Mouse (Mus musculus): Measurements from ENCODE around the gene Dcaf4. TPM values are rescaled to one million over a fixed set of nuclear protein-coding genes. Genes with fewer than 3 reads are reported as not detected.

The Dcaf4 gene
- polyA plus RNA-seq, 1 experiment from 2014 or later: 51.4 TPM

DNA sequence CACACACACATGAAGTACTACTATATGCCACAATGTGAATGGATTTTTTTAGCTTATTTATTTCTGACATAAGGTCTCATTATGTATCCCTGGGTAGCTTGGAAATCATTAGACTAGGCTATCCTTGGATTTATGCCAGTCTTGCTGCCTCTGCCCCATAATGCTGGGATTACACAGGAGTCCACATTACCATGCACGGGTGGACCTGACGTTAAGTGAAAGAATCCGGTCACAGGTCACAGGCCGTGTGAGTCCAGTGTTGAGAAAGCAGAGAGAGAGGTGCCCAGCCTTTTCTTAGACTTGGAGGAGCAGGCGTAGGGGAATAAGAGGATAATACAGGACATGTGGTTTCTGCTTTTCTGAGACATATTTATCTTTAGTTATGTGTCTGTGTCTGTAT, 21.0 kb upstream of the Dcaf4 start:
- no peak overlapping the region for H3K4me3 ChIP-seq
- H3K36me3 ChIP-seq (replicated peaks): no peaks in the 10 kb centered on the region
- no peak overlapping the region for H3K4me2 ChIP-seq
- ATAC-seq (replicated peaks): no peak
- 0 out of 2 replicates have a peak, but pooled peaks cover 2% of the 10 kb centered on the region for H3K4me1 ChIP-seq
- H3K27ac ChIP-seq: no peak overlapping the region
- no peaks in the 10 kb centered on the region for H3K9me3 ChIP-seq
- H3K9ac ChIP-seq: no peak overlapping the region
- WGBS: 56% methylated on average over 5 of the region's 5 CpGs
- no peaks in the 10 kb centered on the region for H3K27me3 ChIP-seq (replicated peaks)

DNA sequence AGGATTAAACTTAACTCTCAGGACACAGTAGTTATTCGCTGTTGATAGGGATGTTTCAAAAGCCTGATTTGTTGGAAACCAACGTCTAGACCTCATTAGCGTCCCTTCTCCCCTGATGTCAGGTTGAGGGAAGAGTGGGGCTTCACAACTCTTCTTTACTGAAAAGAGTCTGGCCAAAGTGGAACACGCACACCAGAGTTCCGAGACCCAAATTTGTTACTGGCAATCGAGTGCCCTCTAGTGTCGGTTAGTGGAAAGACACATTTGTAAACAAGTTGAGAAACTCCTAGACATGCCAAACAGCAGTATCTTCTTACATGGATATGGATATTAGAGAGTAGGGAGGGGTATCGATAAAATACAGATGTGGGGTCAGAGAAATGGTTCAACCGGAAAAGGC, 18.1 kb upstream of the Dcaf4 start:
- ATAC-seq (replicated peaks): no peak
- no peaks in the 10 kb centered on the region for H3K36me3 ChIP-seq (replicated peaks)
- no peak overlapping the region for H3K4me3 ChIP-seq
- no peak overlapping the region for H3K9ac ChIP-seq
- no peak overlapping the region for H3K27ac ChIP-seq
- H3K4me2 ChIP-seq: no peak overlapping the region
- 8% methylated on average over 9 of the region's 9 CpGs for WGBS
- no peaks in the 10 kb centered on the region for H3K9me3 ChIP-seq
- H3K4me1 ChIP-seq: 0 out of 2 replicates have a peak, but pooled peaks cover 2% of the 10 kb centered on the region
- H3K27me3 ChIP-seq (replicated peaks): no peaks in the 10 kb centered on the region

DNA sequence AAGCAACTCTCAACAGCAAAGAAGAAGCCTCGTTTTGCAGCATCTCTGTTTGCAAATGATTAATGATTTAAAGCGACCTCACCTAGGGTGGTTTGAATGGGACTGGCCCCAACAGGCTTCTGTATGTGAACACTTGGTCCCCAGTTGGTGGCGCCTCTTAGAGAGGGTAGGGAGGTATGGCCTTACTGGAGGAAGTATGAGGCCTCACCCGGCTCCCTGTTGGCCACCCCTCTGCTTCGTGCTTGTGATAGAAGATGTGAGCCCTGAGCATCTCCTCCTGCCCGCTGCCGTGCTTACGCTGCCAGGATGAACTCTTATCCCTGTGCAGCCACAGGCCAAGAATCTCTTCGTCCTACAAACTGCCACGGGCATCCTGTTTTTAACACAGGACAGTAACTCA, 13.7 kb upstream of the Dcaf4 start:
- no peak overlapping the region for H3K4me3 ChIP-seq
- 0 out of 2 replicates have a peak, but pooled peaks cover 2% of the 10 kb centered on the region for H3K4me1 ChIP-seq
- ATAC-seq (replicated peaks): no peak
- H3K4me2 ChIP-seq: no peak overlapping the region
- H3K27ac ChIP-seq: no peak overlapping the region
- no peak overlapping the region for H3K9ac ChIP-seq
- no peaks in the 10 kb centered on the region for H3K27me3 ChIP-seq (replicated peaks)
- H3K9me3 ChIP-seq: no peaks in the 10 kb centered on the region
- 76% methylated on average over 10 of the region's 10 CpGs for WGBS
- no peaks in the 10 kb centered on the region for H3K36me3 ChIP-seq (replicated peaks)

DNA sequence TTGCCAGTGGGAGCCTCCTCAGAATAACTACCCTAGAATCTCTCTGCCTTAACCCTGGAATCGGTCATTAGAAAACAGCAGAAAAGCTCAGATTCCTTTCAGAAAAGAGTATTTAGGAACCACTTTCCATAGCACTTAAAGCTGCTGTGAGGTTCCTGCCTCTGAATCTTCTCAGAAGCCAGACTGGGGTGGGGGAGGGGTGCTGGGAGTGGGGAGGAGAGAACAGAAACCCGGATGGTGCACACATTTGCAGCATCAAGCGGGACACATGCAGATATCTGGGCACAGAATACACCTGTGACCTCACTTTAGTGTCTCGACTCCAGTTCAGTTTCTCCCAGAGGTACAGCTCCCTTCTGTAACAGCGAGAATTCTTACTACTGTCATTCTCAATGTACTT, 9.7 kb upstream of the Dcaf4 start:
- WGBS: 86% methylated on average over 5 of the region's 5 CpGs
- Histone ChIP-seq H3K9ac (no peak overlapping the region), H3K27ac (no peak overlapping the region), H3K9me3 (no peaks in the 10 kb centered on the region), H3K4me1 (peaks cover 4% of the 10 kb centered on the region; the same call in 1 of the 2 replicates), H3K4me2 (no peak overlapping the region), H3K27me3 (replicated peaks) (no peaks in the 10 kb centered on the region), H3K36me3 (replicated peaks) (no peaks in the 10 kb centered on the region), H3K4me3 (no peak overlapping the region)
- ATAC-seq (replicated peaks): no peak

DNA sequence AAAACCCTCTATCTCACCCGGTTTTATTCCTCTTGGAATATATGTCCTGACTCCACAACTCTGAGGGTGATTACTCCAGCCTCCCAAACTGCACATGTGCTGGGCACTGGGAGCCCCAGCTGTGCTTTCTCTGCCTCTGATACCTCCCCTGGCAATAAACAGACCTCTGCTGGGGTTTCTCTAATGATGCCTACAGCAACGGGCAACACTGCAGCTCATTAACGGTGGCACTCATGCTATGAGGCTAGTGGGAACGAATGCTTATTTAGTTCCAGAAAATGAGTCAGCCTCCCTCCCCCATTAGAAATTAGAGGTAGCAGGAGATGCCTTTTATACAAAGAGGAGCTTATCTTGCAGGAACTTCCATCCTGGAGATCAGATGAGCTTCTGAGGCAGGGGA, 7.5 kb upstream of the Dcaf4 start:
- Histone ChIP-seq H3K4me2 (no peak overlapping the region), H3K4me3 (no peak overlapping the region), H3K36me3 (replicated peaks) (no peaks in the 10 kb centered on the region), H3K9ac (no peak overlapping the region), H3K9me3 (no peaks in the 10 kb centered on the region), H3K4me1 (peaks cover 4% of the 10 kb centered on the region; the same call in 1 of the 2 replicates), H3K27ac (no peak overlapping the region), H3K27me3 (replicated peaks) (no peaks in the 10 kb centered on the region)
- no peak for ATAC-seq (replicated peaks)
- 27% methylated on average over 4 of the region's 4 CpGs for WGBS

DNA sequence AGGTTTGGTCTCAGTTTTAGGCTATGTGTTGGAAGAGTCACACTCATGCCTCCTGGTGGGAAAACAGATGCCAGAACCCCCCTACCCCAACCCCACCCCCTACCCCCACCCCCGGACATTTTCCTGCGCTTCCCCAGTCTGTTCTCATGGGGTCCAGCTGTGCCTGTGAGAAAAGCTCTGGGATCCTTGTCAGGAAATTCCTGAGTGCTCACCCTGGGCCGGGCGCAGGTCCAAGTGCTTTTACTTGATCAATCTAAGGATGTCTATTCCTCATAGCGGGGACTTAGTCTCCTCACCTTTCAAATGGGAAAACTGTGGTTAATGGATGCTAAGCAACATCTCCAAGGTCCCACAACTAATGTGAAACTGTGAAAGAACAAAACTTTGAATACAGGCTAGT, 7.1 kb upstream of the Dcaf4 start:
- Histone ChIP-seq H3K9me3 (no peaks in the 10 kb centered on the region), H3K4me2 (no peak overlapping the region), H3K27me3 (replicated peaks) (no peaks in the 10 kb centered on the region), H3K36me3 (replicated peaks) (no peaks in the 10 kb centered on the region), H3K4me3 (no peak overlapping the region), H3K27ac (no peak overlapping the region), H3K4me1 (peaks cover 4% of the 10 kb centered on the region; the same call in 1 of the 2 replicates), H3K9ac (no peak overlapping the region)
- no peak for ATAC-seq (replicated peaks)
- 34% methylated on average over 5 of the region's 5 CpGs for WGBS

DNA sequence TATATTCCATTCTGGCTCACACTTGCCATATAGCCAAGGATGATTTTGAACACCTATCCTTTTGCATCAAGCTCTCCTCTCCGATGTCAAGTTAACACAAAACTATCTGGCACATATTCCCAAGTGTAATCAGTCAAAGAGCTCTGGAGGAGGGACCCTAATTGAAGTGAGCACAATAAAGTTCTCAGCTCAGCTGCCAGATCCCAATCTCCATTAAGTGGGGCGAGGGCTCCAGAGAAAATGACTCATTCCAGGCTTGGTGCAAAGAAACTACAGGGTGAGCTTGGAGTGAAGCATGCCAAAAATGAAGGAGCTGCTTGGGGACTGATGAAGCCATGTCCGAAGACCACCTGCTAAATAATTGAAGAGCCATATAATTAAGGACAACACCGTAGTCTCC, 6.0 kb upstream of the Dcaf4 start:
- Histone ChIP-seq H3K27me3 (replicated peaks) (no peaks in the 10 kb centered on the region), H3K9ac (no peak overlapping the region), H3K4me1 (peaks cover 4% of the 10 kb centered on the region; the same call in 1 of the 2 replicates), H3K36me3 (replicated peaks) (no peaks in the 10 kb centered on the region), H3K4me3 (no peak overlapping the region), H3K27ac (no peak overlapping the region), H3K9me3 (no peaks in the 10 kb centered on the region), H3K4me2 (no peak overlapping the region)
- no peak for ATAC-seq (replicated peaks)
- WGBS: 55% methylated on average over 4 of the region's 4 CpGs

DNA sequence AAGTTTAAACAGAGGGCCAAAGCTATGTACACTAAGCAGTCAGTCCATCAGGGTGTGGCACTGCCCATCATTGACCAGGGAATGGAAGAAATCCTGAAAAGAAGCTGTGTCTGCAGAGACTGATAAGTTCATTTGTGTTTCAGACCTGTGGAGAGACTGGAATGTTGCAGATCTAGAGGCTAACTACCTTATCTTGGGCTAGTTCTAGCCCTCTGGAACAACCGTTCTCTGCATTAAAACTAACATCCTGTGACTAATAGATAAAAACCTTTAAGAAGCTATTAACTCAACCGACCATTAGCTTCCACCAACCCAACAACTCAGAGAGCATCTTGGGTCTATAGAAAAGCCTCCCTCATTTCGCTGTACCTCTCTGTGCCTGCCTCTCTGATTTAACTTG, 2.7 kb upstream of the Dcaf4 start:
- no peak for ATAC-seq (replicated peaks)
- H3K36me3 ChIP-seq (replicated peaks): no peaks in the 10 kb centered on the region
- H3K27me3 ChIP-seq (replicated peaks): no peaks in the 10 kb centered on the region
- H3K9me3 ChIP-seq: no peaks in the 10 kb centered on the region
- peaks cover 17% of the 10 kb centered on the region for H3K4me1 ChIP-seq
- no peak overlapping the region for H3K4me2 ChIP-seq
- WGBS: 94% methylated on average over 3 of the region's 3 CpGs
- no peak overlapping the region for H3K27ac ChIP-seq
- H3K9ac ChIP-seq: no peak overlapping the region
- no peak overlapping the region for H3K4me3 ChIP-seq

DNA sequence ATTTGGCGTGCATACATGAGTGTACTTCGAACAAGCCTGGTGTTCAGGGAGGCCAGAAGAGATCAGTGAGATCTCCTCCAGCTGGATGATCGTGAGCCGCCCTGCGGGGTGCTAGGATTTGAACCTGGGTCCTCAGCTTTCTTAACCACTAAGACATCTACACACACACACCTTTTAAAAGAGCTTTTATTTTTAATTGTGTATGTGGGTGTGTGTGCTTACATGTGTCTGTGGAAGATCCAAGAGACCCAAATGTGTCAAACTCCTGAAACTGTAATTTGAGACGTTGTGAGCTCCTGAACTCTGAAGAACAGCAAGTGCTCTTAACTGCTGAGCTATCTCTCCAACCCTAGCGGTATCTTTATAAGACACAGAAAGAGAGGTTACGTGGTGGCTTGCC, 817 bp downstream of the Dcaf4 start:
- Histone ChIP-seq H3K9ac (peak overlapping the region; percentile 60), H3K4me2 (peak overlapping the region; percentile 78), H3K9me3 (no peaks in the 10 kb centered on the region), H3K27me3 (replicated peaks) (no peaks in the 10 kb centered on the region), H3K36me3 (replicated peaks) (no peaks in the 10 kb centered on the region), H3K4me1 (peaks cover 18% of the 10 kb centered on the region), H3K27ac (no peak overlapping the region; the same call in 1 of the 2 replicates), H3K4me3 (peak overlapping the region; percentile 64)
- no peak for ATAC-seq (replicated peaks)
- 50% methylated on average over 8 of the region's 8 CpGs for WGBS

DNA sequence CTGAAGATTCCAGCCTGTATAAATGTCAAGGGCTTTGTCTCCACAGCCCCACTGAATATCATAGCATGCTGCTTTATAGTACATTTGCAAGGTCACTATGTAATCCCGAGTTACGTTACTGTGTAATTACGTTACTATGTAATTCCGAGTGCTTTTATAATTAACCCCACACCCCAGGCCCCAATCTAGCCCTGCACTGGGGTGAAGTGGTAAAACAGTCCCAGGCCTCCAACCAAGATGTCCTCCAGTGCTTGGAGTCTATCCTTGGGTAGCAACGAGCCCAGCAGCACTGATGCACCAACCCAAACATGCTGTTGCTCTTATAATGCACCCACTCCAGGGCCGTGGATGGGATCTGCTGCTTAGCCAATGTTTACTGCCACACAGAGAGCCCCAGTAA, 2.8 kb downstream of the Dcaf4 start:
- H3K27me3 ChIP-seq (replicated peaks): no peaks in the 10 kb centered on the region
- H3K27ac ChIP-seq: no peak overlapping the region
- no peak overlapping the region for H3K4me2 ChIP-seq
- H3K4me1 ChIP-seq: peaks cover 18% of the 10 kb centered on the region
- no peak overlapping the region for H3K4me3 ChIP-seq
- no peak overlapping the region for H3K9ac ChIP-seq
- 86% methylated on average over 6 of the region's 6 CpGs for WGBS
- H3K36me3 ChIP-seq (replicated peaks): no peaks in the 10 kb centered on the region
- no peaks in the 10 kb centered on the region for H3K9me3 ChIP-seq
- no peak for ATAC-seq (replicated peaks)

DNA sequence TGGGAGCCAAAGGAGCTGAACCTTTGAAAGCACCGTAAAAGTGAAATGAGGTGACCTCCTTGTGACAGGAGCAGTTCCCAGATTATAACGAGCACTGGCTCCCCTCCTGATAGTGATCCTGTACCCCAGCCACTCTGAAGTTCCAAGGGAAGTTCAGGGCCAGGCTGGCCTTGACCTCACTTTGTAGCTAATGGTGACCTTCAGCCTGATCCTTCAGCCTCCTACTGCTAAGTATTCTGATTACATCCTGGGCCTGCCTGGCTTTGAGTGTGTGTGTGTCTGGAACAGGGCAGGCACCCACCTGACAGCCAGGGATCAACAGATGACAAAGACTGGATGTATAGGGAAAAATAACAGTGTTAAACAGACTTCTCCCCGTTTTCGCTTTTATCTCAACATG, 3.6 kb downstream of the Dcaf4 start:
- Histone ChIP-seq H3K4me2 (no peak overlapping the region), H3K27ac (no peak overlapping the region), H3K27me3 (replicated peaks) (no peaks in the 10 kb centered on the region), H3K4me1 (peaks cover 18% of the 10 kb centered on the region), H3K4me3 (no peak overlapping the region), H3K9me3 (no peaks in the 10 kb centered on the region), H3K9ac (no peak overlapping the region), H3K36me3 (replicated peaks) (no peaks in the 10 kb centered on the region)
- ATAC-seq (replicated peaks): no peak
- 81% methylated on average over 4 of the region's 4 CpGs for WGBS

DNA sequence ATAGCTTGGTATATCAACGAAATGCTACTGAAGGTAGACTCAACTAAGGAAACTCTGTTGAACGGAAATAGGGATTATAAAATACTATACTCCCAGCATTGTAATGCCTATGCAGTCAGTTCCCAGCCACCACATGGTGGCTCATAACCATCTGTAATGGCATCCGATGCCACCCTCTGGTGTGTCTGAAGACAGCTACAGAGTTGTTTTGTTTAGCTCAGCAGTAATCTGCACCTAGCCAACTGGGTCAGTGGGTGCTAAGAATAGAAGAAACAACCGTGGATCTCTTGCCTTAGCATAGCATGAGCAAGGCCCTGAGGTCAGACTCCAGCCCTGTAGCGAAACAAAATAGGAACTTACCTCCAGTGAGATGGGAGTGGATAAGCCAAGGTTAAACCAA, 4.1 kb downstream of the Dcaf4 start:
- Histone ChIP-seq H3K27ac (no peak overlapping the region), H3K9me3 (no peaks in the 10 kb centered on the region), H3K4me3 (no peak overlapping the region), H3K4me2 (no peak overlapping the region), H3K4me1 (peaks cover 18% of the 10 kb centered on the region), H3K9ac (no peak overlapping the region), H3K36me3 (replicated peaks) (no peaks in the 10 kb centered on the region), H3K27me3 (replicated peaks) (no peaks in the 10 kb centered on the region)
- 83% methylated on average over 5 of the region's 5 CpGs for WGBS
- ATAC-seq (replicated peaks): no peak

DNA sequence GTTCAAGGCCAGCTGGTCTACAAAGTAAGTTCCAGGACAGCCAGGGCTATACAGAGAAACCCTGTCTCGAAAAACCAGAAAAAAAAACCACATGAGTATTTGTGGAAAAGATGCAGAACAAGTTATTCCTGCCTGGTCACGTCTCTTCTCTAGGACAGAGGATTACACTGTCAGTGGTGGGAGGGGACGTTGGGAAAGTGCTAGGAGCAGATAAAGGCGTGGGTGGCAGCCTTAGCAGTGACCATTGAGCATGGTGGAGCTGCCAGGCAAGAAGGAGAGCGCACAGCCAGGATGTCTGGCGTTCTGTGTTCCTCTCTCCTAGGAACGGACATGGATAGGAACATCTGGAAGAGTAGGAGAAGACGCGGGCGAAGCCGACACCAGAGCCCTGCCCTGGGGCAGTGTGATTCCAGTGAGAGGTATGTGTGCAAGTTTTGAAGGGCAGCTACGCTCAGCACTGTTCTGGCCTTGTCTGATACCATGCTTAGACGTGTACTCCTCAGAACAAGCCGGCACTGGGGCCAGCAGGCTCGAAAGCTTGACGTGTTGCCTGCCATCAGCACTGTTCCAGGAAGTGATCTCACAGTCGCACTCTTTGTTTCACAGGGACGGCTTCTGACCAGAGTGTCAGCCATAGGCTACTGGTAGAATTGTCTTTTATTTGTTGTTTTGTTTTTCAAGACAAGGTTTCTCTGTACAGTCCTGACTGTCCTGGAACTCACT, 5.7 kb downstream of the Dcaf4 start:
- WGBS: 90% methylated on average over 18 of the region's 18 CpGs
- no peak for ATAC-seq (replicated peaks)
- Histone ChIP-seq H3K4me1 (peaks cover 14% of the 10 kb centered on the region), H3K4me2 (no peak overlapping the region), H3K27ac (no peak overlapping the region), H3K27me3 (replicated peaks) (no peaks in the 10 kb centered on the region), H3K36me3 (replicated peaks) (peaks cover 3% of the 10 kb centered on the region; the same call in 1 of the 2 replicates), H3K4me3 (no peak overlapping the region), H3K9ac (no peak overlapping the region), H3K9me3 (no peaks in the 10 kb centered on the region)
